Mouse (Mus musculus) neural tube, embryonic 13.5 days (tissue): ENCODE measurements around the gene Fbxo5. TPM values are rescaled to one million over a fixed set of nuclear protein-coding genes. Genes with fewer than 3 reads are reported as not detected.

Experiments
- polyA plus RNA-seq: library from polyadenylated mRNA; unstranded; fragments of >200 nt; fragmentation: Nextera tagmentation; extraction: Ambion mirVana; gene quantifications from 2 replicates; pipeline ENCODE4 v1.2.1, GENCODE M21; 2015

Gene Fbxo5
- polyA plus RNA-seq, 1 experiment from 2014 or later, result 12.5 TPM

Other genes with a start within 250 kb of the Fbxo5 start
- 1.6 and 1.8 TPM in 2 replicates for gene Myct1, start 211.8 kb downstream of the Fbxo5 start, polyA plus RNA-seq
- gene Vip, start 166.4 kb downstream of the Fbxo5 start, polyA plus RNA-seq, result 0.63 and 1.2 TPM in 2 replicates
- gene Mtrf1l, start 18.3 kb upstream of the Fbxo5 start, polyA plus RNA-seq, result 11.9 and 15.3 TPM in 2 replicates
- 12.9 and 13.2 TPM in 2 replicates for gene Rgs17, start 116.8 kb upstream of the Fbxo5 start, polyA plus RNA-seq